Mouse (Mus musculus): ENCODE measurements around the gene BC107364.
"Not testable (repeated sequence)": the region's sequence is repeated elsewhere in the genome, so short reads cannot be mapped to it uniquely, and the experiment has no call there.

BC107364 gene

DNA sequence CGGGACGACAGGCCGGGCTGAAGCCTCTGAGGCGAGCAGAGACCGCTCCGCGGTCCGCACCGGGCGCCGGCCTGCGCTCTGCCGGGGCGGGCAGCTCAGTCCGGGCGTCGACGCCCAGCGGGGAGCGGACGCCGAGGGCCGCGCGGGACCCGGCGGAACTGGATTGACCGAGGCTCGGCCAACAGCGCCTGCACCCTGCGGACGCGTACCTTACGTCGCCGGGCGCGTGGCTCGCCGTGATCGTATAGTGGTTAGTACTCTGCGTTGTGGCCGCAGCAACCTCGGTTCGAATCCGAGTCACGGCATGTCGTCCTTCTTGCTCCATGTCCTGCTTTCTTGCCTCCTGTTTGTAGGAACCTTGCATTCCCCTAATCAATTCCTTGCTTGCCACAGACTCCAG lies at the start of gene BC107364:
Gene BC107364 (minus strand): TSS at position 45 of the 400 bp plus-strand sequence.
- DNase-seq (ENCODE audit: low read depth, low spot score): not testable (repeated sequence)

- DNase-seq (ENCODE audit: low read depth, low spot score): peak; percentile 76
These were observed 49.4 kb upstream of the BC107364 start for GRCm38 (mm10) chr3:96501391-96502115.

- DNase-seq (ENCODE audit: low read depth, low spot score): peak; percentile 60
These were observed 48.7 kb upstream of the BC107364 start for GRCm38 (mm10) chr3:96500691-96501265.

GRCm38 (mm10) chr3:96500289-96500621 lies 48.1 kb upstream of the BC107364 start:
- DNase-seq (ENCODE audit: low read depth, low spot score): peak; percentile 75

DNA sequence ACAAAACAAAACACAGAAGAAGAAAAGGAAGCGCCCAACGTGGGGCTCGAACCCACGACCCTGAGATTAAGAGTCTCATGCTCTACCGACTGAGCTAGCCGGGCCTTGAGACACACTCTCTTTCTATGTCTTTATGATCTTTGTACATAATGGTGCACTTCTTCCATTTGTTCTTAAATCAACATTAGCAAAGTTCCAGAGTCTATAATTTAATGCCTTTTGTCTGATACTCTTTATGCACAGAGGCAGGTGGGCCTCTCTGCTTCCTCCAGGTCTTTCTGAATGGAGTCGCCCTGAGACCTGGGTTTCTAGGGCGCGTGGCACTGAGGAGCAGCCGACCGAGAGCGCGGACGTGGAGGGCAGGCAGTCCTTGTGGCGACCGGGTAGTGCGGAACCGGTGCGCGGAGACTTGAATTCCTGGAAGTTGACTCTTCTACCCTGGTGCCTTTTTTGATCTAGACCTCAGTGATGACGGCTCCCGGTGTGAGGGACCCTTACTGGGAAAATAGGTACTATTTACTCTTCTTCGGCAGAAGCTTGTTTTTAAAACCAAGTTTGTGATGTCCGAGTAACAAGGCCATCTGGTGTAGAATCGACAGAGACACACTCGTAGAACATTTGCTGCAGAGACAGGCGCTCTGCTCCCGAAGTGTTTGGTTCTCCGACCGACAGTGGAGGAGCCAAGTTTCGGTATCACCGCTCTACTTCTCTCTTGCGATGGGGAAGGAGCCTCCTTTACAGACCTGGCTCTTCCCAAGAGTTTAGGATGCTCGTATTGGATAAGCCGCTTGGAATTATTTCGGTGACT lies 47.6 kb upstream of the BC107364 start:
- DNase-seq (ENCODE audit: low read depth, low spot score): peak; percentile 67

DNA sequence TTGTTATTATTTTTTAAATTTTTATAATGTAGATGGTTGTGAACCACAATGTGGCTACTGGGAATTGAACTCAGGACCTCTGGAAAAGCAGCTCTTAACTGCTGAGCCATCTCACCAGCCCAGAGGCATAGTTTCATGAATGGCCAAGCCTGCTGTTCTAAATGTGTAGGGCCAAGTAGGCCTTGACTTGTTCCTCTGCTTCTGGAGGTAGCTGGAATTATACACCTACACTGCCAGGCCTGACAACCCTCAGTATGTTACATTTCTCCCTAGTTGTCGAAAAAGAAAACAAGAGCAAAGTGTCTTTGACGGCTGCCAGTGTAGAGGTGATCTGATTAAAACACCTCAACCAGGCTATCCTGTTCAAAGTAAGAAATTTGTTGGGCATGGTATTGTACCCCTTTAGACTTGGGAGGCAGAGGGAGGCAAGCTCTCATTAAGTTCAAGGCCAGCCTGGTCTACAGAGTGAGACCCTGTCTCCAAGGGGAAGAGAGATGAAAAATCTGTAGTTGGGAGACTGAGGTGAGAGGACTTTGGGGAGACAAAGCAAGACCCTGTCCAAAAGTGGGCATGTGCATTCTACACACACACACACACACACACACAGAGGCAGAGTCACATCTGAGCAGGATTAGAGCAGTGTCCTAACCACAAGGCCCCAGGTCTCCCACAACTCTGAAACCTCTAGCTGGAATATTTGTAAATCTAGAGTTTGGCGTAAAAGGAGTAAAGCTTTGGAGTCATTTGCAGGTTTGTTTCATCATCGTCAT lies 46.6 kb upstream of the BC107364 start:
- DNase-seq (ENCODE audit: low read depth, low spot score): no peak

DNA sequence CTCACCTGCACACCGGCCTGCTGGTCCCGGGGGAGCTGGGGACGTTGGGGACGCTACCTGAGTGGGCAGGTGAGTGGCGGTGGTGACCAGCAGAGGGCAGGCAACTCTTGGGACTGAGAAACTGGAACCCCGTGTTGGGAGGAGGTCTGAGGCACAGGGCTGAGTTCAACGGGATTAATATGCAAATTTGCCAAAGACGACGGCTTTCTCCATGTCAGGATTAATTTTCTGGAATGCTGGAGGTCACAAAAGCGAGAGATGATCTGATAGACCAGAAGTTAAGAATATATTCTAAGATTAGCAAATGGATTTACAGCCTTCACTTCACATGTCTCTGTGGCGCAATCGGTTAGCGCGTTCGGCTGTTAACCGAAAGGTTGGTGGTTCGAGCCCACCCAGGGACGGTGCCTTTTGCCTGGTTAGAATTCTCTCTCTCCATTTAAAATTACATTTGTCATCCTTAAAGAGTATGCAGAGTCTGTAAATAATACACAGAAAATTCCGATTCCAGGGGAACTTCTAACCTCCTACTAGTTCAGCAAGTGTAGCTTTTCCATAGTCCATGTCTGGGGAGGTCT lies 45.4 kb upstream of the BC107364 start:
- DNase-seq (ENCODE audit: low read depth, low spot score): peak; percentile 72

- DNase-seq (ENCODE audit: low read depth, low spot score): not testable (repeated sequence)
These were observed 44.6 kb upstream of the BC107364 start for GRCm38 (mm10) chr3:96496620-96497275.

GRCm38 (mm10) chr3:96496216-96496615 lies 44.1 kb upstream of the BC107364 start:
- DNase-seq (ENCODE audit: low read depth, low spot score): no peak

GRCm38 (mm10) chr3:96495490-96496210 lies 43.5 kb upstream of the BC107364 start:
- DNase-seq (ENCODE audit: low read depth, low spot score): no peak

DNA sequence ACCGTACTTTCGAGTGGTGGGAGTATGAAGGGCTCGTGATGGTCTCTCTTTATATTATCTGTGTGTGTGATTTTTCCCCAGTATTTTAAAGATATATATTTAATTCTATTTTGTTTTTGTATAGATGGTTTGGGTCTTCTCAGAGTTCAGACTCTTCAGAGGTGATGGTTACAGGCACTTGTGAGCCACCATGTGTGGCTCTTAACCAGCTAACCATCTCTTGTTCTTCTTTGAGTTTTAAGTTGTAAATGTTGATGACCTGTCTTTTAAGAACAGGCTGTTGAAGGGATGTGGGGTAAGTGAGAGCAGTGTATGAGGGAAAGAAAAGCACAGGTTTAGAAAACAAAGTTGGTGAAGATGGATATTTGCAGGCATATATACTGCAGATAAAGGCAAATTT lies 42.8 kb upstream of the BC107364 start:
- no peak for DNase-seq (ENCODE audit: low read depth, low spot score)

GRCm38 (mm10) chr3:96494456-96494855 lies 42.4 kb upstream of the BC107364 start:
- DNase-seq (ENCODE audit: low read depth, low spot score): not testable (repeated sequence)

DNA sequence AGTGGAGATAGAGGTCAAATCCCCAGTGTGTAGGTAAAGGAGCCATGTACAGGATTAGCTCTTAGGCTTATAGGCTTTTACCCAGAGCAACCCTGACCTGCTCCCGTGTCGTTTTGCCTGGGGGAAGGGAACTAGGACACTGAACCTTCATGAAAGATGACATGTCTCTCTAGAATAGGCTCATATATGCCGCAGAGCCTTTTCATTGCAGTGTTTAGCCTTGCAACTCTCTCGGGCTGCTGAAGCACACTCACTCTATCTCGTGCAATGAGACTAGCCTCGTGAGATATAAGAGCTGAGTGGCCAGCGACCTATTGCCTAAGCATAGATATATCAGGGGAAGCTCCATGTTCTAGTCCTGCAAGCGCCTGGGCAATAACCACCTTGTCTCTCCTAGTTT lies 37.5 kb upstream of the BC107364 start:
- DNase-seq (ENCODE audit: low read depth, low spot score): not testable (repeated sequence)

GRCm38 (mm10) chr3:96488907-96489629 lies 37.0 kb upstream of the BC107364 start:
- DNase-seq (ENCODE audit: low read depth, low spot score): not testable (repeated sequence)

DNA sequence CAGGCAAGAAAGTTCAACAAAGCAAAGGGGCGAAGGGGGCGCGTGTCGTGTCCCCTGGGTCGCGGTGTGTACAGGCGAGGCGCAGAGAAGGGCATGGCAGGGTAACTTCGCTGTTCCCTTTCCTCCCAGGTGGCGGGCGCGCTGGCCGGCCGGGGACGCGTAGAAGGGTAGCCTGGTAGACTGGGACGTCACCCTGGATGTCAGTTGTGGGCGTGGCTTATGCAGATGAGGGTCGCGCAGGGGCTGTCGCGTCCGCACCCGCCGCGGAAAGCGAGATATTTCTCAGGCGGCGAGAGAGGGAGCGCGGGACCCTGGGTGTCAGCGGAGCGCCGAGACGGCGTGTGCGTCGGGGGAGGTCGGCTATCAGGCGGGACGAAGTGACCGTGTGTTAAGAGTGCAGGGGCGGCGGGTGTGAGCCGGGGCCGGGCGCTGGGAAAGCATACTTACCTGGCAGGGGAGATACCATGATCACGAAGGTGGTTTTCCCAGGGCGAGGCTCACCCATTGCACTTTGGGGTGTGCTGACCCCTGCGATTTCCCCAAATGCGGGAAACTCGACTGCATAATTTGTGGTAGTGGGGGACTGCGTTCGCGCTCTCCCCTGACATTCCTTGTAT lies 36.3 kb upstream of the BC107364 start:
- not testable (repeated sequence) for DNase-seq (ENCODE audit: low read depth, low spot score)

GRCm38 (mm10) chr3:96487596-96488289 lies 35.6 kb upstream of the BC107364 start:
- DNase-seq (ENCODE audit: low read depth, low spot score): no peak

- DNase-seq (ENCODE audit: low read depth, low spot score): not testable (repeated sequence)
These were observed 34.9 kb upstream of the BC107364 start for GRCm38 (mm10) chr3:96486828-96487559.

All from brain, embryonic 18.5 days (tissue).